Mouse (Mus musculus) lung, adult 2 months (tissue): ENCODE results near the gene Vav3.

Experiments
- CTCF ChIP-seq: fragments of 200-500 bp; IDR thresholded peaks from 2 replicates; pipeline ENCODE4 v1.5.1; 2011; ENCODE audit warnings: mild to moderate bottlenecking, low read length, control low read depth; ENCODE audit not compliant: insufficient read depth
- POLR2A ChIP-seq: fragments of 200-500 bp; IDR thresholded peaks from 2 replicates; pipeline ENCODE4 v1.6.1; 2011; ENCODE audit warnings: low read depth, mild to moderate bottlenecking, control low read depth, low read length, borderline replicate concordance; ENCODE audit errors: extremely low read depth

GRCm38 (mm10) chr3:109488750-109489171, 148.3 kb downstream of the Vav3 start:
- TF ChIP-seq CTCF (no peak), POLR2A (no peak)
